Mouse (Mus musculus): ENCODE measurements around the gene Slc39a11. TPM values are rescaled to one million over a fixed set of nuclear protein-coding genes. Genes with fewer than 3 reads are reported as not detected.

Slc39a11 gene
- polyA plus RNA-seq, 1 experiment from 2014 or later = 37.1 TPM

DNA sequence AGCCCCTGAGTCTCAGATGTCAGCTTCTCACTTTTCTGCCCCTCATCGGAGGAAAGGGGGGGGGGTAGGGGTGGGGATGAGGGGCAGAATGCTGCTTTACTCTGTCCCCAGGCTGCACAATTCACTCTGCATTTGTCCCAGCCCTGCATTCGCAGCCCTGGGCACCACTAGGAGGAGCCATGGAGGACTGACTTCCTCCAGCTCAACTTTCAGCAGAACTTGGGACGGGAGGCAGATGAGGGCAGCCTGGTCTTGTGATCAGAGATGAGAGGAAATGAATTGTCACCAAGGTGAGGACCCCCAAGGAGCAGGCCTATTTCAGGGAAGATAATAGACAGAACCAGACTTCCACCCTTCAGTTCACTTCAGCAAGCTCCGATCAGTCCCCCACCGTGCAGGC lies 311.3 kb downstream of the Slc39a11 start:
- Histone ChIP-seq H3K9ac (no peak overlapping the region), H3K36me3 (no peaks in the 10 kb centered on the region), H3K9me3 (no peaks in the 10 kb centered on the region), H3K4me3 (replicated peaks) (no peak overlapping the region), H3K4me2 (no peak overlapping the region), H3K27ac (no peak overlapping the region), H3K27me3 (replicated peaks) (no peaks in the 10 kb centered on the region), H3K4me1 (0 out of 2 replicates have a peak, but pooled peaks cover 2% of the 10 kb centered on the region)
- 60% methylated on average over 5 of the region's 5 CpGs for WGBS
- ATAC-seq (ENCODE audit: insufficient read depth, low FRiP score, low read depth) = no peak

- ATAC-seq (ENCODE audit: insufficient read depth, low FRiP score, low read depth) = no peak
- 91% methylated on average over 5 of the region's 5 CpGs for WGBS
These were observed 314.2 kb downstream of the Slc39a11 start for GRCm38 (mm10) chr11:113335706-113336105.

DNA sequence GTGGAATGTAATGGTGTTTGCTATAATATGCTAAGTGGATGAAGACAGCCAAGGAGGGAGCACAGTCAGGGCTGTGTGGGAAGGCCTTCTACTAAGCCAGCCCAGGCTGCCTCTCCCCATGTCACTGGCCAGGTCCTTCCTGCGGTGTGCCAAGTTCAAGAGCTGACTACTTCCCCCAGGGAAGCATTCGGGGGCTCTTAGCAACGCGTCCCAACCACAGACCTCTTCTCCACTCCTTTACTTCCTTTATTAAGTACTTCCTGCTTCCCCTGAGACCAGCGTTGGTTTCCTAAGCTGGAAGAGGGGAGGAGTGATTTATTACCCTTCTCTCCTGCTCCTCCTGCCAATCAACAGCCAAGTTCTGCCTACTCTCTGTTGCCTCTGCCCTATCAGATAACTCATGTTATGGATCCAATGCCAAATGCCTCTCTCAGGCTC lies 315.4 kb downstream of the Slc39a11 start:
- H3K9ac ChIP-seq = no peak overlapping the region
- 42% methylated on average over 5 of the region's 5 CpGs for WGBS
- no peak overlapping the region for H3K4me2 ChIP-seq
- no peak for ATAC-seq (ENCODE audit: insufficient read depth, low FRiP score, low read depth)
- H3K36me3 ChIP-seq = no peaks in the 10 kb centered on the region
- H3K9me3 ChIP-seq = no peaks in the 10 kb centered on the region
- H3K4me3 ChIP-seq (replicated peaks) = no peak overlapping the region
- 0 out of 2 replicates have a peak, but pooled peaks cover 2% of the 10 kb centered on the region for H3K4me1 ChIP-seq
- H3K27ac ChIP-seq = no peak overlapping the region
- H3K27me3 ChIP-seq (replicated peaks) = no peaks in the 10 kb centered on the region

More at GRCm38 (mm10) chr11:113335706-113336105, 314.2 kb downstream of the Slc39a11 start:
- Histone ChIP-seq H3K4me1 (0 out of 2 replicates have a peak, but pooled peaks cover 2% of the 10 kb centered on the region), H3K4me2 (no peak overlapping the region), H3K27ac (no peak overlapping the region), H3K36me3 (no peaks in the 10 kb centered on the region), H3K9ac (no peak overlapping the region), H3K9me3 (no peaks in the 10 kb centered on the region), H3K27me3 (replicated peaks) (no peaks in the 10 kb centered on the region), H3K4me3 (replicated peaks) (no peak overlapping the region)

DNA sequence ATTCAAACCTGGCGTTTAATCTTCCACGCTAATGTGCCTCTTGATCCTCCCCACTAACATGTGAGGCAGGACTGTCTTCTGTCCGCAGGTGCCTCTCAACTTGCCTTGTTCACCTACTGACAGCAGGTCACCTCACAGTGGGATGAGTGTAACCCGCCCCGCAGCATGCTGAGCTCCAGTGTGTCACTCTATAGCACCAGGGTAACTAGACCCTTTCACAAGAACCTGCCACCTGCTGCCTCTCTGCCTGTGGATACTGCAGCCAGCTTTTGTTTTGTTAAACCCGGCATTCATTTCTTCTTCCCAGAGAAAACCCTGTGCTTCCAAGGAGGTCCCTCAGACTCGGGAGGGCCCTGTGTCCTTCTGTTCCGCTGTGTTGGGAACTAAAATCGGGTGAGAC lies 316.3 kb downstream of the Slc39a11 start:
- H3K4me1 ChIP-seq = 0 out of 2 replicates have a peak, but pooled peaks cover 2% of the 10 kb centered on the region
- 76% methylated on average over 9 of the region's 9 CpGs for WGBS
- H3K36me3 ChIP-seq = no peaks in the 10 kb centered on the region
- no peak overlapping the region for H3K4me3 ChIP-seq (replicated peaks)
- no peak overlapping the region for H3K9ac ChIP-seq
- H3K27ac ChIP-seq = no peak overlapping the region
- no peaks in the 10 kb centered on the region for H3K27me3 ChIP-seq (replicated peaks)
- H3K4me2 ChIP-seq = no peak overlapping the region
- no peaks in the 10 kb centered on the region for H3K9me3 ChIP-seq
- ATAC-seq (ENCODE audit: insufficient read depth, low FRiP score, low read depth) = no peak

DNA sequence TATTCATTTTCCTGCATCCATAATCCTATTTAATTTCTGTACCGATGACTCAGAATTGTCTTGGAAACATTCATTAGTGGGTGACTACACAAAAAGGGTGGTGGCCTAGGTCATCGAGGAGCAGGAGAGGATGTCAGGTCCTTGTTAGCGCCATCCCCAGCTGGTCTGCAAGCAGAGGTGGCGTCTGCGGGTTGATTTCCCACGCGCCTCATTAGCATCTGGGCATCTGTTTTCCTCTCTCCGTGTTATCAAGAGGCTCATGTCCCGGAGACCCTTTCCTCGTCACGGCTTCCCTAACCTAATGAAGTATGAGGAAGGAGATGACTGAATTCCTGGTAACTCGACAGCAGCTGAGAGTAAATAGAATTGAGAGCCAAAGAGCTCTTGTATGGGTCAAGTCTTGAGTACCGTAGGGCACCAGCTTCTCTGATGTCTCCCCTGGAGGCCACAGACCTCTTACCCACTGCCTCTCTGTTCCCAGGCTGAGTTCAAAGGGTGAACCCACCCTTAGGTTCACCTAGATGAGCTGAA lies 319.8 kb downstream of the Slc39a11 start:
- Histone ChIP-seq H3K27me3 (replicated peaks) (no peaks in the 10 kb centered on the region), H3K36me3 (no peaks in the 10 kb centered on the region), H3K9me3 (no peaks in the 10 kb centered on the region), H3K27ac (no peak overlapping the region), H3K4me3 (replicated peaks) (no peak overlapping the region), H3K4me2 (no peak overlapping the region), H3K4me1 (0 out of 2 replicates have a peak, but pooled peaks cover 2% of the 10 kb centered on the region), H3K9ac (no peak overlapping the region)
- ATAC-seq (ENCODE audit: insufficient read depth, low FRiP score, low read depth) = no peak
- WGBS = 79% methylated on average over 13 of the region's 13 CpGs

DNA sequence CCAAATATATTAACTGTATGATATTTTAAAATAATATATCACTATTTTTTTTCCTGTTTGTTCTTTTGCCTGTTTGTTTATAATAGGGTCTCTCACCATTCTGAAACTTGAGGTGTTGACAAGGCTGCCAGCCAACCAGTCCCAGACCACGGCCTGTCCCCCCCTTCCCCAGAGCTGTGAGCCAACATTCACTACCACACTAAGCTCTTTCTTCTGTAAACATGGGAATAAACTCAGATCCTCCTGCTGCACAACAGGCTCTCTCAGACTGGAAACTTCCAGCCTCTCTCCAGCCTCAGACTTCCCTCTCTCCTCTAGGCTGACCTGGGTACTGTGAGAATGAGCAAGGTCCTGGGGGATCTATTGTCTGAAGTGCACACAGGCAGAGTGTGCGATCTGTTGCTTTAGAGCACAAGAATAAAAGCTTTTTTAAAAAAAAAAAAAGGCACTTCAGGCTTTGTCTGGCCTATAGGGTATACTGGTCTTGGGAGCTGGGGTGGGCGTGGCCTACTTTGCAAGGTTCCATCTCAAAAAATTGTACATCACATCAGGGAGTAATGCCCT lies 322.3 kb downstream of the Slc39a11 start:
- no peaks in the 10 kb centered on the region for H3K27me3 ChIP-seq (replicated peaks)
- no peak overlapping the region for H3K27ac ChIP-seq
- H3K9ac ChIP-seq = no peak overlapping the region
- 64% methylated on average over 3 of the region's 3 CpGs for WGBS
- ATAC-seq (ENCODE audit: insufficient read depth, low FRiP score, low read depth) = no peak
- H3K4me3 ChIP-seq (replicated peaks) = no peak overlapping the region
- no peak overlapping the region for H3K4me2 ChIP-seq
- H3K4me1 ChIP-seq = no peaks in the 10 kb centered on the region
- no peaks in the 10 kb centered on the region for H3K9me3 ChIP-seq
- H3K36me3 ChIP-seq = no peaks in the 10 kb centered on the region

DNA sequence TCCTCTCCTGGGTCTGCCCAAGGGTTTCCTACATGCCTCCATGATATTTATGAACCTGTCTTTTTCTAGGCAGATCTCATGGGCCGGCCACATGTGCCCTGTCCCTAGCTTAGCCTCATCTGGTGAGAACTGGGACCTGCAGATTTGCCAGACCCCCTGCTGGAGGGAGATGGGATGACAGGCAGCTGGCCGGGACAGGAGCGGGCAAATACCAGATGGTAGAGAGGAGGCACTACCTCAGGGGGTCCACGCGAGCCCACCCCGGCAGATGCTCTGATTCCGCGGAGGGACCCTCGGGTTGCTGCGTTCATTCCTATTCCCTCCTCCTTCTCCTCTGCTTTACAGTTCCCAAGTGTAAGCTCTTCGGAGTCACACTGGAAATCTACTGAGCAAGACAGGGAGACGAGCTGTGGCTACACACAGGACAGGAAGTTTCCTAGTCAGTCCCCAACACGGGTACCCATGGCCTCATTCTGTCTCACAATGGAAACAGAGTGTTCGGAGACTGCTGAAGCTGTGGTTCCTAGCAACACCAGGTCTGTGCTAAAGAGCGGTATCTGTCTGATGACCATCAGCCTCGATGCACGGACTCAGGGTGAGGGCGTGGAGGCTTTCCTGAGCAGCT lies 323.4 kb downstream of the Slc39a11 start:
- Histone ChIP-seq H3K4me1 (no peaks in the 10 kb centered on the region), H3K36me3 (no peaks in the 10 kb centered on the region), H3K9ac (no peak overlapping the region), H3K9me3 (no peaks in the 10 kb centered on the region), H3K4me3 (replicated peaks) (no peak overlapping the region), H3K27me3 (replicated peaks) (no peaks in the 10 kb centered on the region), H3K27ac (no peak overlapping the region), H3K4me2 (peak overlapping the region; percentile 33; the same call in 1 of the 2 replicates)
- 28% methylated on average over 18 of the region's 18 CpGs for WGBS
- no peak for ATAC-seq (ENCODE audit: insufficient read depth, low FRiP score, low read depth)

GRCm38 (mm10) chr11:113321601-113322000 lies 328.3 kb downstream of the Slc39a11 start:
- ATAC-seq (ENCODE audit: insufficient read depth, low FRiP score, low read depth) = no peak; the same call in 1 of the 2 replicates
- no peak overlapping the region for H3K4me3 ChIP-seq (replicated peaks)
- H3K4me1 ChIP-seq = no peaks in the 10 kb centered on the region
- H3K36me3 ChIP-seq = no peaks in the 10 kb centered on the region
- no peak overlapping the region for H3K9ac ChIP-seq
- H3K9me3 ChIP-seq = no peaks in the 10 kb centered on the region
- no peaks in the 10 kb centered on the region for H3K27me3 ChIP-seq (replicated peaks)
- no peak overlapping the region for H3K4me2 ChIP-seq
- 87% methylated on average over 3 of the region's 3 CpGs for WGBS
- H3K27ac ChIP-seq = no peak overlapping the region

- ATAC-seq (ENCODE audit: insufficient read depth, low FRiP score, low read depth) = no peak
- no peak overlapping the region for H3K4me2 ChIP-seq
- H3K9me3 ChIP-seq = no peaks in the 10 kb centered on the region
- H3K27ac ChIP-seq = no peak overlapping the region
- no peak overlapping the region for H3K4me3 ChIP-seq (replicated peaks)
- WGBS = 69% methylated on average over 10 of the region's 10 CpGs
- H3K4me1 ChIP-seq = no peaks in the 10 kb centered on the region
- no peaks in the 10 kb centered on the region for H3K27me3 ChIP-seq (replicated peaks)
- H3K9ac ChIP-seq = no peak overlapping the region
- no peaks in the 10 kb centered on the region for H3K36me3 ChIP-seq
These were observed 340.5 kb downstream of the Slc39a11 start for GRCm38 (mm10) chr11:113309265-113309951.

GRCm38 (mm10) chr11:113308256-113308941 lies 341.5 kb downstream of the Slc39a11 start:
- Histone ChIP-seq H3K9ac (no peak overlapping the region), H3K27me3 (replicated peaks) (no peaks in the 10 kb centered on the region), H3K27ac (no peak overlapping the region), H3K4me2 (no peak overlapping the region), H3K36me3 (no peaks in the 10 kb centered on the region), H3K4me1 (no peaks in the 10 kb centered on the region), H3K4me3 (replicated peaks) (no peak overlapping the region), H3K9me3 (no peaks in the 10 kb centered on the region)
- ATAC-seq (ENCODE audit: insufficient read depth, low FRiP score, low read depth) = no peak
- WGBS = 68% methylated on average over 4 of the region's 4 CpGs

- Histone ChIP-seq H3K4me1 (no peaks in the 10 kb centered on the region), H3K27ac (no peak overlapping the region), H3K27me3 (replicated peaks) (no peaks in the 10 kb centered on the region), H3K36me3 (no peaks in the 10 kb centered on the region), H3K4me3 (replicated peaks) (no peak overlapping the region), H3K9me3 (no peaks in the 10 kb centered on the region), H3K9ac (no peak overlapping the region), H3K4me2 (no peak overlapping the region)
- ATAC-seq (ENCODE audit: insufficient read depth, low FRiP score, low read depth) = no peak
- 76% methylated on average over 5 of the region's 5 CpGs for WGBS
These were observed 346.7 kb downstream of the Slc39a11 start for GRCm38 (mm10) chr11:113303204-113303603.

Data from stomach, embryonic 15.5 days (tissue).